Mouse (Mus musculus) kidney, embryonic 16.5 days (tissue): ENCODE measurements at regions not wholly inside any gene's neighbourhood (a gene's known extent, or its start where the extent isn't known, plus 50 kb on each side); places are given as distances from the start of the nearest gene placed in this dataset.
"Not testable (repeated sequence)": the region's sequence is repeated elsewhere in the genome, so short reads cannot be mapped to it uniquely, and the experiment has no call there.

Source experiments
- ATAC-seq: fragments of 200-750 bp; cut with Nextera tagmentation; 2 replicates; pipeline ENCODE4 v1.8.0; 2017; ENCODE audit warnings: moderate TSS enrichment; ENCODE audit not compliant: low FRiP score, low TSS enrichment
- H3K27ac ChIP-seq: fragments of 300-500 bp; sonication (generic); 2 replicates; pipeline ENCODE4 v1.5.1; 2014; ENCODE audit warnings: low read length
- H3K27me3 ChIP-seq: fragments of 300-500 bp; sonication (generic); 2 replicates; pipeline ENCODE4 v1.6.1; 2014; ENCODE audit warnings: low read length, control low read depth, mixed read lengths; ENCODE audit not compliant: insufficient read depth
- H3K36me3 ChIP-seq: fragments of 300-500 bp; sonication (generic); 2 replicates; pipeline ENCODE4 v1.6.1; 2014; ENCODE audit warnings: low read length, control low read depth, mixed read lengths; ENCODE audit not compliant: insufficient read depth
- H3K4me1 ChIP-seq: fragments of 300-500 bp; sonication (generic); 2 replicates; pipeline ENCODE4 v1.6.1; 2014; ENCODE audit warnings: low read length, control low read depth, mixed read lengths; ENCODE audit not compliant: insufficient read depth
- H3K4me2 ChIP-seq: fragments of 300-500 bp; sonication (generic); replicated peaks from 2 replicates; pipeline ENCODE4 v1.6.1; 2014; ENCODE audit warnings: low read depth, low read length
- H3K4me3 ChIP-seq: fragments of 300-500 bp; sonication (generic); 2 replicates; pipeline ENCODE4 v1.5.1; 2014; ENCODE audit warnings: mild to moderate bottlenecking, low read length
- H3K9ac ChIP-seq: fragments of 300-500 bp; sonication (generic); replicated peaks from 2 replicates; pipeline ENCODE4 v1.6.1; 2014; ENCODE audit warnings: low read length
- H3K9me3 ChIP-seq: fragments of 300-500 bp; sonication (generic); 2 replicates; pipeline ENCODE4 v1.6.1; 2016; ENCODE audit warnings: low read length, control low read depth
- WGBS: fragments of 180-500 bp; shearing (Covaris S2); extraction: QIAGEN DNeasy Blood & Tissue Kit; methylation state at CpG from one replicate; pipeline ENCODE4 v1.1.7; 2014; 5-methylcytosine and 5-hydroxymethylcytosine counted together

- 68% methylated on average over 3 of the region's 3 CpGs for WGBS
These were observed 135.2 kb upstream of the Ubl3 start for GRCm38 (mm10) chr5:148687827-148688226.

DNA sequence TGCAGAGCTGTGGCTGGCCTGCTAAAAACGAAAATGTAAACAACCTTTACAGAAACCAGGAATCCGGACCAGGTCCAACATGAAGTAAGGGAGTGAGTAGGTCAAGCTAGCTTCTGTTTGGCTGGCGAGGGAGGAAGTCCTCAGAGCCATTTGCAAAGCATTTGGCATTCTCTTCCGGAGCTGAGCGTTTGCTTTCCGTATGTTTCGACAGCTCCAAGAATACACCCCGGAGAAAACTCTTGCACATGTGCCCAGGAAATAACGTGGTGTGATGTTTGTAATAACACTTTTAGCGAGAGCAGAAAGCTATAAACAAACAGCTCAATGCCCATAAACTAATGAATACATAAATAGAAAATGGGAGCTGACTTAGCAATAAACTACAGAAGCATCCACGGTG is 131.6 kb upstream of the Ubl3 start:
- no peak for ATAC-seq
- H3K4me3 ChIP-seq: no peak overlapping the region
- H3K4me2 ChIP-seq: no peak overlapping the region
- no peaks in the 10 kb centered on the region for H3K36me3 ChIP-seq
- H3K27me3 ChIP-seq: no peaks in the 10 kb centered on the region
- peaks cover 5% of the 10 kb centered on the region; the same call in 1 of the 2 replicates for H3K9me3 ChIP-seq
- H3K27ac ChIP-seq: no peak overlapping the region
- 68% methylated on average over 11 of the region's 11 CpGs for WGBS
- no peaks in the 10 kb centered on the region for H3K4me1 ChIP-seq
- no peak overlapping the region for H3K9ac ChIP-seq

More at GRCm38 (mm10) chr5:148687827-148688226, 135.2 kb upstream of the Ubl3 start:
- Histone ChIP-seq H3K27ac (no peak overlapping the region), H3K36me3 (no peaks in the 10 kb centered on the region), H3K9me3 (no peaks in the 10 kb centered on the region; the same call in 1 of the 2 replicates), H3K4me3 (no peak overlapping the region), H3K27me3 (no peaks in the 10 kb centered on the region), H3K4me2 (no peak overlapping the region), H3K9ac (no peak overlapping the region), H3K4me1 (0 out of 2 replicates have a peak, but pooled peaks cover 3% of the 10 kb centered on the region)
- ATAC-seq: no peak

DNA sequence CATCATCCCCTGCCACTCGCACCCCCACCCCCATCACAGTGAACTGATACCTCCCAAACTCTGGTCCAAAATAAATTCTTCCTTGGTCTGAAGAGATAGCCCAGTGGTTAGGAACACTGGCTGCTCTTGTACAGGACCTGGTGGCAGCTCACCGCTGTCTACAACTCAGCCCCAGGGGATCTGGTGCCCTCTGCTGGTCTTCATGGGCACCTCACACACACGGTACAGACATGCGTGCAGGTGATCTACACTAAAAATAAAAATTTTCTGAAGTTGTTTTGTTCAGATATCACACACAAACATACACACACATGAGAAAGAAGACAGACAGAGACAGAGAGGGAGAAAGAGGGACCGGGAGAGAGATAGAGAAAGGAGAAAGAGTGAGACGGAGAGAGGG is 130.0 kb upstream of the Ubl3 start:
- Histone ChIP-seq H3K27ac (no peak overlapping the region), H3K9ac (no peak overlapping the region), H3K27me3 (no peaks in the 10 kb centered on the region), H3K4me2 (no peak overlapping the region), H3K36me3 (no peaks in the 10 kb centered on the region), H3K4me3 (no peak overlapping the region), H3K9me3 (peaks cover 5% of the 10 kb centered on the region; the same call in 1 of the 2 replicates), H3K4me1 (no peaks in the 10 kb centered on the region)
- ATAC-seq: no peak
- 94% methylated on average over 6 of the region's 6 CpGs for WGBS

DNA sequence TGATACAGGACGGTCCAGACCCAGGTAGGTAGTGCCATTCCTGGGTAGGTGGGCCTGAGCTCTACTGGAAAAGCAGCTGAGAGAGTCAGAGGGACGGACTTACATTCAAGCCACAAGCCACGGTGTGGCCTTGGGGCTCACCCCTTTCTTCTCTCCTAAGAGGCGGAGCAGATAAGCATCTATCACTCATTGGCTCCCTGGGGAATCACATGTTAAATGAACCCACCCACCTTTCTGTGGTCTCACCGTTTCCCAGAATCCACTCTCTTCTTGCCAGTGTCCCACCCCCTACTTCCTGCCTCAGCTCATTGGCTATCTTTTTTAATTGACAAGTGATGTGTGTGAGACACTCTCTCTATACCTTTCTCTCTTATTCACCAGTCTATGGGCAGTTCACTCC is 127.8 kb upstream of the Ubl3 start:
- no peaks in the 10 kb centered on the region for H3K27me3 ChIP-seq
- no peak overlapping the region for H3K4me3 ChIP-seq
- no peaks in the 10 kb centered on the region for H3K4me1 ChIP-seq
- ATAC-seq: no peak
- peaks cover 5% of the 10 kb centered on the region; the same call in 1 of the 2 replicates for H3K9me3 ChIP-seq
- H3K27ac ChIP-seq: no peak overlapping the region
- H3K36me3 ChIP-seq: no peaks in the 10 kb centered on the region
- no peak overlapping the region for H3K9ac ChIP-seq
- no peak overlapping the region for H3K4me2 ChIP-seq
- WGBS: 91% methylated on average over 5 of the region's 5 CpGs

GRCm38 (mm10) chr5:148679586-148679985 is 127.0 kb upstream of the Ubl3 start:
- Histone ChIP-seq H3K27me3 (no peaks in the 10 kb centered on the region), H3K4me1 (no peaks in the 10 kb centered on the region), H3K27ac (no peak overlapping the region), H3K36me3 (no peaks in the 10 kb centered on the region), H3K4me2 (no peak overlapping the region), H3K4me3 (no peak overlapping the region), H3K9me3 (0 out of 2 replicates have a peak, but pooled peaks cover 5% of the 10 kb centered on the region), H3K9ac (no peak overlapping the region)
- no peak for ATAC-seq
- WGBS: 87% methylated on average over 4 of the region's 4 CpGs

- H3K4me1 ChIP-seq, H3K4me3 ChIP-seq, H3K9ac ChIP-seq, H3K27me3 ChIP-seq, ATAC-seq, H3K27ac ChIP-seq, H3K36me3 ChIP-seq, H3K4me2 ChIP-seq, H3K9me3 ChIP-seq: not testable (repeated sequence)
- 92% methylated on average over 12 of the region's 12 CpGs for WGBS
These were observed 125.8 kb upstream of the Ubl3 start for GRCm38 (mm10) chr5:148678285-148678937.

GRCm38 (mm10) chr5:148674281-148674680 is 121.7 kb upstream of the Ubl3 start:
- no peaks in the 10 kb centered on the region for H3K4me1 ChIP-seq
- H3K9ac ChIP-seq: no peak overlapping the region
- H3K27ac ChIP-seq: no peak overlapping the region
- no peak overlapping the region for H3K4me3 ChIP-seq
- H3K9me3 ChIP-seq: no peaks in the 10 kb centered on the region
- no peak overlapping the region for H3K4me2 ChIP-seq
- 74% methylated on average over 12 of the region's 12 CpGs for WGBS
- no peak for ATAC-seq
- H3K27me3 ChIP-seq: no peaks in the 10 kb centered on the region
- H3K36me3 ChIP-seq: no peaks in the 10 kb centered on the region

- no peaks in the 10 kb centered on the region for H3K4me1 ChIP-seq
- peaks cover 8% of the 10 kb centered on the region for H3K9me3 ChIP-seq
- H3K9ac ChIP-seq: no peak overlapping the region
- H3K4me3 ChIP-seq: no peak overlapping the region
- H3K27me3 ChIP-seq: no peaks in the 10 kb centered on the region
- no peak for ATAC-seq
- H3K27ac ChIP-seq: no peak overlapping the region
- no peak overlapping the region for H3K4me2 ChIP-seq
- H3K36me3 ChIP-seq: 0 out of 2 replicates have a peak, but pooled peaks cover 2% of the 10 kb centered on the region
- 75% methylated on average over 15 of the region's 15 CpGs for WGBS
These were observed 109.7 kb upstream of the Ubl3 start for GRCm38 (mm10) chr5:148662281-148662741.

DNA sequence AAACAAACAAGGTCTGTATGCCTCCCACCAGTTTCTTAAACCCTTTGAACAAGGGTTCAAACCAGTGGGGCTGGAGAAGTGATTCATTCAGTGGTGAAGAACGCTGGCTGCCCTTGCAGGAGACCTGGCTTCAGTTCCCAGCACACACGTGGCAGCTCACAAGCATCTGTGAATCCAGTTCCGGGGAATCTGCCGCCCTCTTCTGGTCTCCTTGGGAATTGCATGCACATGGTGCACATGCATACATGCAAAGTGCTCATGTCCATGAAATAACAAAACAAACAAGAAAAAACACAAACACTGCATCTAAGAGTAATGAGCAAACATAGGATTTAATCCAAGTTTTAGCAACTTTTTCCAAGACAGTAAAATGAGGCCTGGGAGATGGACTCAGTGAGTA is 108.5 kb upstream of the Ubl3 start:
- H3K27ac ChIP-seq: no peak overlapping the region
- 0 out of 2 replicates have a peak, but pooled peaks cover 2% of the 10 kb centered on the region for H3K36me3 ChIP-seq
- no peak overlapping the region for H3K4me3 ChIP-seq
- H3K27me3 ChIP-seq: no peaks in the 10 kb centered on the region
- no peaks in the 10 kb centered on the region for H3K4me1 ChIP-seq
- peaks cover 8% of the 10 kb centered on the region for H3K9me3 ChIP-seq
- H3K4me2 ChIP-seq: no peak overlapping the region
- 84% methylated on average over 4 of the region's 4 CpGs for WGBS
- no peak for ATAC-seq
- H3K9ac ChIP-seq: no peak overlapping the region

DNA sequence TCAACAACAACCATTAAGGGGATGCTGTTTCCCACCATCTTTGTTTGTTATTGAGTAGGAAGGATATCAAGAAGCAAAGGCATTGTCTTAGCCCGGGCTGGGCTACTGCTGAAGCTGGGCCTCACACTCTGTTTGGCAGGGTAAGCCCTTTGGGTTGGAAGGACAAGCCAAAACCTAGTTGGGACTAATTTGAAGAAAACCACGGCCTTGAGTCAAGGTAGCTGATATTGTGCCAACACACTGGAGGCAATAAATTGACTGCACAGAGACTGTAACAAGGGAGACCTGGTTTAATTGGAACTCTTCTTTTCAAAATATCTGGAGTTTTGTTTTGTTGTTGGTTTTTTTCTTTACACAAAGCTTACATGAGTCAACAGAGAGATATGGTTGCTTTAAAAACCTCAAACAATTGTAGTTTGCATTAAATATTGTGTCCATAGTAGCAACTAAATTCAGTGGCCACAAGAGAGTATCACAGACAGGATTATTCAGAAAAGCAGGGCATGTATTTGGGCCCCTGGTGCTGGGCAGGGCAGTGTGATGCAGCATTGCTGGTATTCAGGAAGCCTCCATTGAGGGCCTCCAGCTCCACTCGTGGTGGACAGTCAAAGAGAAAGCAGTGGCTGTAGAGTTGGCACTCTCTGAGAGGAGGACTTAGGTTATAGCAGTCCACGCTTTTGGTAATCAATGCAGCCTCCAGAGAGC is 105.5 kb upstream of the Ubl3 start:
- WGBS: 71% methylated on average over 4 of the region's 4 CpGs

More for the DNA sequence above, 105.5 kb upstream of the Ubl3 start:
- ATAC-seq: no peak
- Histone ChIP-seq H3K36me3 (0 out of 2 replicates have a peak, but pooled peaks cover 2% of the 10 kb centered on the region), H3K4me2 (no peak overlapping the region), H3K27me3 (no peaks in the 10 kb centered on the region), H3K9ac (no peak overlapping the region), H3K4me3 (no peak overlapping the region), H3K4me1 (no peaks in the 10 kb centered on the region), H3K27ac (no peak overlapping the region), H3K9me3 (peaks cover 11% of the 10 kb centered on the region)
